Mouse (Mus musculus): ENCODE data around the gene Pard3. TPM values are rescaled to one million over a fixed set of nuclear protein-coding genes. Genes with fewer than 3 reads are reported as not detected.

The Pard3 gene
- polyA plus RNA-seq, 1 experiment from 2014 or later: 17.3 TPM

GRCm38 (mm10) chr8:127500206-127500605 lies 436.5 kb downstream of the Pard3 start:
- Histone ChIP-seq H3K36me3 (ENCODE audit: control insufficient read depth, insufficient read depth, low read length) (no peaks in the 10 kb centered on the region), H3K4me1 (ENCODE audit: control insufficient read depth, insufficient read depth, low read length) (peaks cover 3% of the 10 kb centered on the region; the same call in 1 of the 2 replicates), H3K27me3 (replicated peaks; ENCODE audit: control insufficient read depth, insufficient read depth, low read length) (no peaks in the 10 kb centered on the region), H3K27ac (ENCODE audit: low read length) (no peak overlapping the region), H3K4me3 (ENCODE audit: low read length) (peak overlapping the region; percentile 2; the same call in 1 of the 2 replicates), H3K9ac (ENCODE audit: low read depth, low read length) (no peak overlapping the region), H3K9me3 (ENCODE audit: control insufficient read depth, low read length) (no peaks in the 10 kb centered on the region), H3K4me2 (ENCODE audit: low read depth, low read length) (peak overlapping the region; percentile 46)
- no peak for ATAC-seq
- 29% methylated on average over 7 of the region's 7 CpGs for WGBS

GRCm38 (mm10) chr8:127501756-127502155 lies 438.1 kb downstream of the Pard3 start:
- H3K36me3 ChIP-seq (ENCODE audit: control insufficient read depth, insufficient read depth, low read length): no peaks in the 10 kb centered on the region
- no peak overlapping the region for H3K27ac ChIP-seq (ENCODE audit: low read length)
- peaks cover 3% of the 10 kb centered on the region; the same call in 1 of the 2 replicates for H3K4me1 ChIP-seq (ENCODE audit: control insufficient read depth, insufficient read depth, low read length)
- no peak for ATAC-seq
- H3K4me3 ChIP-seq (ENCODE audit: low read length): no peak overlapping the region
- no peak overlapping the region for H3K4me2 ChIP-seq (ENCODE audit: low read depth, low read length)
- H3K9me3 ChIP-seq (ENCODE audit: control insufficient read depth, low read length): no peaks in the 10 kb centered on the region
- H3K9ac ChIP-seq (ENCODE audit: low read depth, low read length): no peak overlapping the region
- no peaks in the 10 kb centered on the region for H3K27me3 ChIP-seq (replicated peaks; ENCODE audit: control insufficient read depth, insufficient read depth, low read length)
- 91% methylated on average over 1 of the region's 1 CpGs for WGBS

DNA sequence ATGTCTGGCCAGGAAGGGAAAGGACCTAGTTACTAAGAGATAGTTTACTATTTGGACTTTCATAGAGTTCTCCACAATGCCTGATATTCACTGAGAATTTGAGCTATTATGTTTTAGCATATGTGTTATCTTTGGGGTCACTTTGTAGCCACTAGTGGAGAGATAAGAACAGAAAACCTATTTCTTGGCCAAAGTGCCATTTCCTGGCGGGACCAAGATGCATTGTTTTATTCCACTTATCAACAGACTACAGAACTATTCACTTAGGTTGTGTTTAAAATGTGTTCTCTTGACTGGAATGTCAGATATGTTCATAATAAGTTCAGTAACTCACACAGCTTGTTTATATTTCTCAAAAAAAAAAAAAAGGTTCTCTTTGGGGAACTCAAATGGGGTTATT lies 441.6 kb downstream of the Pard3 start:
- ATAC-seq: no peak
- no peaks in the 10 kb centered on the region for H3K27me3 ChIP-seq (replicated peaks; ENCODE audit: control insufficient read depth, insufficient read depth, low read length)
- H3K4me2 ChIP-seq (ENCODE audit: low read depth, low read length): no peak overlapping the region
- H3K9ac ChIP-seq (ENCODE audit: low read depth, low read length): no peak overlapping the region
- H3K27ac ChIP-seq (ENCODE audit: low read length): no peak overlapping the region
- no peaks in the 10 kb centered on the region for H3K36me3 ChIP-seq (ENCODE audit: control insufficient read depth, insufficient read depth, low read length)
- no peaks in the 10 kb centered on the region for H3K4me1 ChIP-seq (ENCODE audit: control insufficient read depth, insufficient read depth, low read length)
- 78% methylated on average over 1 of the region's 1 CpGs for WGBS
- H3K4me3 ChIP-seq (ENCODE audit: low read length): no peak overlapping the region
- H3K9me3 ChIP-seq (ENCODE audit: control insufficient read depth, low read length): no peaks in the 10 kb centered on the region

DNA sequence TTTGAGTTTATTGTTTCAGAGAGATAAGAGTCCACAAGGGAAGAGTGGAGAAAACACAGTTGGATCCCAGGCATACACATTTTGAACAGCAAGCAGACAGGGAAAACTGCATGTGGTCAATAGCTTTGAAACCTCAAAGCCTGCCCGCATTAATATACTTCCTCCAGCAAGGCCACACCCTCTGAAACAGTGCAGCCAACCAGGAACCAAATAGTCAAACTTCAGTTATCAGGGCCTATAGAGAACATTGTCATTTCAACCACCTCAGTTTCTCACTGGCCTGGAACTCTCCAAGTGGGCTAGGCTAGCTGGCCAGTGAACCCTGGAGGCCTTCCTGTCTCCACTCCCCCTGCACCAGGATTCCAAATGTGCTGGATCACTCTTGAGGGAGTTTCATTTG lies 442.6 kb downstream of the Pard3 start:
- 86% methylated on average over 1 of the region's 1 CpGs for WGBS
- no peak for ATAC-seq
- H3K4me2 ChIP-seq (ENCODE audit: low read depth, low read length): no peak overlapping the region

DNA sequence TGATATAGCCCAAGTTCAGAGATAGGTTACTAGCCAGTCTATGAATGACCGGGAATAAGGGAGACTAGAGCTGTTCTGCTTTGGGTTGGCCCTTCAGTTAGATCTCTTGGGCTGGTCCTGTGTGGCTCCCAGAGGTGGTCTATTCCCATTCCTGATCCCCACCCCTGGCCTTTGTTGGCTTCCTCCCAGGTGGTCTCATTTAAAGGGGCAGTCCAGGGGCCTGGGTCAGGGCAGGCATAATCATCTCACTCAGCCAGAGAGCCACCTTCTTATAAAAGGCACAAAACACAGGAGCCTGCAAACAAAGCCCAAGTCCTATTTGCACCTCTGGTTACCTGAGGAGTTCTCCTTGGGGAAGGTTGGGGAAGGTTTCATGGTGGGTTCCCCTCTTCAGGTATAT lies 447.6 kb downstream of the Pard3 start:
- Histone ChIP-seq H3K4me2 (ENCODE audit: low read depth, low read length) (no peak overlapping the region), H3K9me3 (ENCODE audit: control insufficient read depth, low read length) (no peaks in the 10 kb centered on the region), H3K27ac (ENCODE audit: low read length) (no peak overlapping the region), H3K4me3 (ENCODE audit: low read length) (no peak overlapping the region), H3K36me3 (ENCODE audit: control insufficient read depth, insufficient read depth, low read length) (no peaks in the 10 kb centered on the region), H3K27me3 (replicated peaks; ENCODE audit: control insufficient read depth, insufficient read depth, low read length) (no peaks in the 10 kb centered on the region), H3K4me1 (ENCODE audit: control insufficient read depth, insufficient read depth, low read length) (peaks cover 17% of the 10 kb centered on the region), H3K9ac (ENCODE audit: low read depth, low read length) (no peak overlapping the region)
- WGBS: 96% methylated on average over 1 of the region's 1 CpGs
- ATAC-seq: no peak

More for the DNA sequence above, 442.6 kb downstream of the Pard3 start:
- no peak overlapping the region for H3K27ac ChIP-seq (ENCODE audit: low read length)
- H3K27me3 ChIP-seq (replicated peaks; ENCODE audit: control insufficient read depth, insufficient read depth, low read length): no peaks in the 10 kb centered on the region
- no peaks in the 10 kb centered on the region for H3K4me1 ChIP-seq (ENCODE audit: control insufficient read depth, insufficient read depth, low read length)
- no peak overlapping the region for H3K4me3 ChIP-seq (ENCODE audit: low read length)
- no peak overlapping the region for H3K9ac ChIP-seq (ENCODE audit: low read depth, low read length)
- no peaks in the 10 kb centered on the region for H3K36me3 ChIP-seq (ENCODE audit: control insufficient read depth, insufficient read depth, low read length)
- no peaks in the 10 kb centered on the region for H3K9me3 ChIP-seq (ENCODE audit: control insufficient read depth, low read length)

DNA sequence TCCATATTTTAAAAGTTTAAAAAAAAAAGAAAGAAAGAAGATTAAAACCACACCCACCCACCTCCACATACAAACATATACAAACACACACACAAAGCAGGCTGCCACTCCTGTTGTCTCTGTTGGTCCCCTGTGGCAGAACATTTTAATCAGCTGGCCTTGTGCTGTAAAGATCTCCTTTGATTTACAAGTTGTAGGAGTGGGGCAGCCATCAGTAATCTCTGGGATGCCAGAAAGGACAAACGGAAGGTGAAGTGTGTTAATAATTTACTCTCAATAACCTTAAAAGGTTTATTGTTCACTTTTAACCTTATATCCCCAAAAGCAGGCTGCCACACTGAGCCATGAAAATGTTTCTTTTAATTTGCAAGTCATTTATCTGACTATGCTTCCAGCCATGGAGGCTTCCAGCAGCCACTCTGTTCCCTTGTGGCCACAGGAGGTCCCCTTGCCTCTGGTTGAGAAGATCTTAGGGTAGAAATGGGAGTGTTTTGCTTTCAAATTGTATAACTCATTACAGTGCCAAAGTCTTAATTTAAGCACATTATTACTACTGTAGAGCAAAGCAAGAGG lies 448.4 kb downstream of the Pard3 start:
- Histone ChIP-seq H3K36me3 (ENCODE audit: control insufficient read depth, insufficient read depth, low read length) (no peaks in the 10 kb centered on the region), H3K27me3 (replicated peaks; ENCODE audit: control insufficient read depth, insufficient read depth, low read length) (no peaks in the 10 kb centered on the region), H3K9ac (ENCODE audit: low read depth, low read length) (no peak overlapping the region), H3K4me3 (ENCODE audit: low read length) (no peak overlapping the region), H3K27ac (ENCODE audit: low read length) (peak overlapping the region; percentile 76), H3K4me2 (ENCODE audit: low read depth, low read length) (0 out of 2 replicates have a peak overlapping the region, but pooled peaks have one; percentile 16), H3K4me1 (ENCODE audit: control insufficient read depth, insufficient read depth, low read length) (peaks cover 18% of the 10 kb centered on the region), H3K9me3 (ENCODE audit: control insufficient read depth, low read length) (no peaks in the 10 kb centered on the region)
- ATAC-seq: peak; percentile 62
- 42% methylated on average over 1 of the region's 1 CpGs for WGBS

GRCm38 (mm10) chr8:127512580-127512979 lies 448.9 kb downstream of the Pard3 start:
- peak; percentile 75 for ATAC-seq
- H3K36me3 ChIP-seq (ENCODE audit: control insufficient read depth, insufficient read depth, low read length): no peaks in the 10 kb centered on the region
- H3K9me3 ChIP-seq (ENCODE audit: control insufficient read depth, low read length): no peaks in the 10 kb centered on the region
- no peak overlapping the region for H3K4me3 ChIP-seq (ENCODE audit: low read length)
- H3K4me2 ChIP-seq (ENCODE audit: low read depth, low read length): 0 out of 2 replicates have a peak overlapping the region, but pooled peaks have one; percentile 16
- H3K4me1 ChIP-seq (ENCODE audit: control insufficient read depth, insufficient read depth, low read length): peaks cover 18% of the 10 kb centered on the region
- WGBS: 46% methylated on average over 4 of the region's 4 CpGs
- H3K27ac ChIP-seq (ENCODE audit: low read length): peak overlapping the region; percentile 76
- H3K27me3 ChIP-seq (replicated peaks; ENCODE audit: control insufficient read depth, insufficient read depth, low read length): no peaks in the 10 kb centered on the region
- H3K9ac ChIP-seq (ENCODE audit: low read depth, low read length): no peak overlapping the region

DNA sequence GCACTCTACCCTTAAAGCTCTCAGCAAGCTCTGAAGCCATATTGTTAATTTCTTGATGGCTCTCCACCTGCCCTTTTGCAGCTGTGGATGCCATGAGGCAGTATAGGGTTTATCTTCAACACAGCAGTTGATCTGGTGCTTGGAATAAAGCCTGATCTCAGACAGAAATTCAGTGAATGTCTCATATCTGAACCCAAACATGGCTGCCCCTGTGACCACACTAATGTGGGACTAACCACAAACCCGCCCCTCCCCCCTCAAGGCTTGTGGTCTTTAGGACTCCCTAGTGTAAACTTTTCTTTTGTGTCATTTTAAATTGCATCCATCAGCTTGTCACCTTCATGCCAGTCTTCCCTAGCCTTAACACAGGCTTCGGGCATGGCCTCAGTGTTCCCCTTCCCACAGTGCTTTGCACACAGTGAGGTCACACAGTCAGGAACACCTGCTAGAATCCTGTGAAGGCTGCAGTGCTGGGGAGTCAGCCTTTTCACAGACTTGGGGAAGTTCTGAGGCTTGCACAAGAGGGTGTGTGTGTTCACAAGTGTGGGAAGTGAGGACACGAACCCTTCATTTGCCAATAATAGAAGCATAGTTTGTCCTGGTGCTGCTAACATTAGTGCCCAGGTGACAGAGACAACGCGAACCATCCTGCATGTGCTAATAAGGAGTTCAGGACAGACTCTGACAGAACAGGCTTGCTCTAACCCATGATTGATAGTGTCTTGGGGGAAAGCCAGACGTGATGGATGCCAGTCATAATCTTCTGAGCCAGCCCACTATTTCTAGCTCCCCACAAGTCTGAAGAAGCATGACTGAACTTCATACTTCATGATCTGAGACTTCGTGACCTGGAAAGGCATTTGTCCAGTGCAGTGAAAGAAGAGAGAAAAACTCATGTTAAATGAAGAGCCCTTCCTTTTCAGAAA lies 451.4 kb downstream of the Pard3 start:
- Histone ChIP-seq H3K27ac (ENCODE audit: low read length) (no peak overlapping the region), H3K9ac (ENCODE audit: low read depth, low read length) (no peak overlapping the region), H3K27me3 (replicated peaks; ENCODE audit: control insufficient read depth, insufficient read depth, low read length) (no peaks in the 10 kb centered on the region), H3K4me3 (ENCODE audit: low read length) (no peak overlapping the region), H3K4me1 (ENCODE audit: control insufficient read depth, insufficient read depth, low read length) (peaks cover 18% of the 10 kb centered on the region), H3K9me3 (ENCODE audit: control insufficient read depth, low read length) (no peaks in the 10 kb centered on the region), H3K36me3 (ENCODE audit: control insufficient read depth, insufficient read depth, low read length) (no peaks in the 10 kb centered on the region), H3K4me2 (ENCODE audit: low read depth, low read length) (no peak overlapping the region)
- no peak for ATAC-seq
- 69% methylated on average over 7 of the region's 7 CpGs for WGBS

GRCm38 (mm10) chr8:127516043-127516442 lies 452.4 kb downstream of the Pard3 start:
- H3K4me1 ChIP-seq (ENCODE audit: control insufficient read depth, insufficient read depth, low read length): peaks cover 18% of the 10 kb centered on the region
- H3K27me3 ChIP-seq (replicated peaks; ENCODE audit: control insufficient read depth, insufficient read depth, low read length): no peaks in the 10 kb centered on the region
- no peaks in the 10 kb centered on the region for H3K9me3 ChIP-seq (ENCODE audit: control insufficient read depth, low read length)
- peak; percentile 63 for ATAC-seq
- H3K4me2 ChIP-seq (ENCODE audit: low read depth, low read length): no peak overlapping the region
- H3K4me3 ChIP-seq (ENCODE audit: low read length): no peak overlapping the region
- WGBS: 33% methylated on average over 2 of the region's 2 CpGs
- no peaks in the 10 kb centered on the region for H3K36me3 ChIP-seq (ENCODE audit: control insufficient read depth, insufficient read depth, low read length)
- no peak overlapping the region for H3K9ac ChIP-seq (ENCODE audit: low read depth, low read length)
- no peak overlapping the region for H3K27ac ChIP-seq (ENCODE audit: low read length)

Data from intestine, embryonic 16.5 days (tissue).